Mouse (Mus musculus) adrenal gland, postnatal 4 days (tissue): Measurements from ENCODE around the gene Ano9. TPM values are rescaled to one million over a fixed set of nuclear protein-coding genes. Genes with fewer than 3 reads are reported as not detected.

ENCODE experiments used
- DNase-seq, 2 experiments: peaks; one replicate each; pipeline ENCODE4 v3.0.0; 2021 to 2022; ENCODE audit warnings: low spot score in 2 of 2, mixed read lengths in 2 of 2
- total RNA-seq, 2 experiments: library from RNA; stranded (reverse); gene quantifications; 2 replicates each; pipeline ENCODE4 v1.2.3; 2021

Gene Ano9
- total RNA-seq, 2 experiments from 2014 or later: 0.65 to 2.2 TPM

GRCm38 (mm10) chr7:141103161-141103560, 14.4 kb downstream of the Ano9 start:
- no peak for DNase-seq

GRCm38 (mm10) chr7:141099911-141100691, 17.5 kb downstream of the Ano9 start, which contains the start of gene Sigirr:
Gene Sigirr (minus strand): TSS chr7:141100572.
- no peak for DNase-seq

DNA sequence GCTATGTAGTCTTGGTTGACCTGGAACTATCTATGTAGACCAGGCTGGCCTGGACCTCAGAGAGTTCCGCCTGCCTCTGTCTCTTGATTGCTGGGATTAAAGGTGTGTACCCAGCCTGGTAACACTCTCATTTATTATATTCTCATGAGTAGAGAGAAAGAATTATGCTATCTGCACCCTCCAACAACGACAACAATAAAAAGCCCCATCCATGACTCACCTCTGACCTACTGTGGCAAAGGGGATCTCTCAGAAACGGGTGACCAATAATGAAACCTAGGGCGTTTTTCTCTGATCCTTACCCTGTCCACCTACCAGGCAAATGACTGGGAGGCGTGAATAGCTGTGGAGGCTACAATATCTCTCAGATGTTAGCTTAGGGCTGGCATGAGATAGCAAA, 20.4 kb downstream of the Ano9 start:
- DNase-seq: no peak

DNA sequence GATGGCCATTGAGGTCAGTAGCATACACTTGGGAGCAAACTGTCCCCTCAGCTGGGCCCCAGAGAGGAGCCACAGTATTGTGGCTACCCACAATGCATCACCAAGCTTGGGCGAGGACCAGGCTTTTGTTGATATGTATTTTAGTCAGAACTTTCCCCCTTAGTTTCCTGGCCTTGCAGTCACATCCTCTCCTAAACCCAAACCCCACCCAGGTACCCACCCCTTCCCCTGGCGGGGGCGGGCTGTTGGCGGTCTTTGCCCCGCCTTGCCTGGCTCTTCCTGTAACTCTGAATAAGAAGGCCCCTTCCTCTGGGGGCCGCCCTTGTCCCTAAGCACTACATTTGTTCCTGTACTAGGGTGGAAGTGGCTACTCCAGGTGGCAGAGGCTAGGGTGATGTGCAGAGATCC, 21.0 kb downstream of the Ano9 start:
- DNase-seq: peak in 1 of 2 experiments; percentile 28

DNA sequence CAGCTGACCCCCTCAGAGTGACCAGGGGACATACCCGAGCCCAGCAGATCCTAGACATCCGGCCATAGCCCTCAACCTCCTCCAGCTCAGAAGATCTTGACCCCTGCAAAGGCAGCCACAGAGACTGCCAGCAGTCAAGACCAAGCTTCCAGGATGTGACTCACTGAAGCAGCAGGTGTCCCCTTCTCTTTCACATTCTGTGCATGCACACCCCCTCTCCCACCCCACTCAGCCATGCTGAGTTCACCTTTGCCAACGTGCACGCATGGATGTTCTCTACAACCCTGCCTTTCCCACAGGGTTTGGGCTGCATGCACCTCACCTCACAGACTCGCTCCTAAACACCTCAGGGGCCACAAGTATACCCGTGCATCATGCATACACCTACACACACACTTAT, 21.6 kb downstream of the Ano9 start:
- DNase-seq: no peak

GRCm38 (mm10) chr7:141094487-141095205, 23.0 kb downstream of the Ano9 start:
- no peak for DNase-seq

DNA sequence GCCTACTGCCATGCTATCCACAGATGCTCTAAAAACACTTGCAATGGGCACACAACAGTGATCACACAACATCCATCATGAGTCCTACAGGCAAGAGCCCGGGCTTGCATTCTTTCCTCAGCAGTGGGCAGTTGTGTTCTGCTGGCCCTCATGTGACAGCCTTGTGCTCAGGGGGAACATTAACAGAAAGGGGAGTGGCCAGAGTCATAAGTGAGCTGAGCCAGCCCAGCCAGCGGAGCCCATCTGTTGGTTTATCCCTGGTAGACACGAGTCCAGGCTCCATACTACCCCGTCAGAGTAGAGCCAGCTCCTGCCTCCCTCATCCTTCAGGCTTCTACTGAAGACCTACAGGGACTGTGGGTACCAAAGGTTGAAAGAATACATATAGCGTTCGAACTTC, 23.7 kb downstream of the Ano9 start:
- no peak for DNase-seq

DNA sequence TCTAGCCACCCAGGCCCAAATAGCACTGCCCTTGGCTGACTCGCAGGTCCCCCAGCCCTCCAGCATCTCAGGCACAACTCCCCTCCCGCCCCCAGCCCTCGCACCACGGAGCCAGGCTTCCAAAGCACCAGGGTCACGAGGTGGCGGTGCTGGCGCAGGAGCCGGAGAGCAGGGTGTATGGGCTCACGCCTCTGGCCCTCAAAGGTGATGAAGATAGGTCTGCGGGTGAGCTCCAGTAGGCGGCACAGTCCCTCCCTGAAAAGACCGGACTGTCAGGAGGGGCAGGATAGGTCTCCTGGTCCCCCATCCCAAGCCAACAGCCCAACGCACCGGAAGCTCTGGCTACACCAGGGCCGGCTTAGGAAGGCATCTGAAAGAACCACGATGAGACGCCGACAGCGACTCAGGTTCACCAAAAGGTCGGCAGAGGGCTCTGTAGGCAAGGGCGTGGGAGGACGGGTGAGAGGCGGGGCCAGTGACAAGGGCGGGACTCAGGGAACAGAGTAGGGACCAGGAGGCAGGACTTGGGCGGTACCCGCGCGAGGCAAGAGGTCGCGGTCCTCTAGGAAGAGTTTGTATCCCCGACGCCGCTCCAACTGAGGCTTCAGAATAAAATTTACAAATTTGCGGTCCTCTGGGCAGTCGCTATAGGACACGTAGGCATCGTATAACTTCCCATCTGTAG, 25.4 kb downstream of the Ano9 start:
- DNase-seq: peak in 1 of 2 experiments; percentile 74

DNA sequence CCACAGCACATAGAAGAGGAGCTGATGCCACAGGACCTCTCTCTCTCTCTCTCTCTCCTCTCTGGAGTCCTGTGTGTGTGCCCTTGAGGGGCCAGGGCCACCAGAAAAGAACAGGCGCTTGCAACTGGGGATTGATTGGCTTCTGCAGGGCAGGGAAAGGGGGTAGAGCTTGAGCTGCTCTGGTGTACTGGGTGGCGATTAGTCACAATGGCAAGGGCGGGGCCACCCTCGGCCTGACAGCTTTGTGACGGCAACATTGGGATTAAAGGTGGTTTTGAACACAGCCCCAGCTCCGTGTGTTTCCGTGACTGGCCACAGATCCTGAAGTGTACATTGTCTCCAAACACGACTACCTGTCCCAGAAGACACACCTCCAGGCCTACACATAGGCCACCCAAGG, 27.4 kb downstream of the Ano9 start:
- no peak for DNase-seq

DNA sequence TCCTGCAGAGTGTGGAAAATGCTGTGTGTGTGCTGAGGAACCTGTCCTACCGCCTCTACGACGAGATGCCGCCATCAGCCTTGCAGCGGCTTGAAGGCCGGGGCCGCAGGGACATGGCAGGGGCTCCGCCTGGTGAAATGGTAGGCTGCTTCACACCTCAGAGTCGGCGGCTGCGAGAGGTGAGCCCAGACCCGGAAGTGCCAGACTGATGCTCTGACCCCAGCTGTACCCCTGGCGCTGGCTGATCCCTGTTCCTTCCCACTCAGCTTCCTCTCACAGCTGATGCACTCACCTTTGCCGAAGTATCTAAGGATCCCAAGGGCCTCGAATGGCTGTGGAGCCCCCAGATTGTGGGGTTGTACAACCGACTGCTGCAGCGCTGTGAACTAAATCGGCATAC, 29.1 kb downstream of the Ano9 start:
- DNase-seq: no peak

DNA sequence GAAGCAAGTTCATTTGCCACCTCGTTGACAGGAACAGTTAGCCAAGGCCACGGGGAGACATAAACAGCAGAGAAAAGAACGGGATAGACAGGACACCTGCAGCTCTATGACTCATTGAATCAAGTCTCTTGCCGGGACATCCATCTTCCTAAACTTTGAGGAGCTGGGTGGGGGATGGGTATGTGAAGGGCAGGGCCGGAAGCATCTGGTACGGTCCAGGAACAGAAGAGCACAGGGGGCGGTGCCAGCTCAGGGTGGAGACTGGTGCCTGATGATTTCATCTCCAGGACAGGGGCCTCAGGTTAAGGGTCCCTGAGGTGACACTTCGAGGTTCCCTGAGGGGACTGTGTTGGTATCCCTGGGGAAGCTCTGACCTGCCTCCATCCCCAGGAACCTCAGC, 29.7 kb downstream of the Ano9 start:
- DNase-seq: no peak

DNA sequence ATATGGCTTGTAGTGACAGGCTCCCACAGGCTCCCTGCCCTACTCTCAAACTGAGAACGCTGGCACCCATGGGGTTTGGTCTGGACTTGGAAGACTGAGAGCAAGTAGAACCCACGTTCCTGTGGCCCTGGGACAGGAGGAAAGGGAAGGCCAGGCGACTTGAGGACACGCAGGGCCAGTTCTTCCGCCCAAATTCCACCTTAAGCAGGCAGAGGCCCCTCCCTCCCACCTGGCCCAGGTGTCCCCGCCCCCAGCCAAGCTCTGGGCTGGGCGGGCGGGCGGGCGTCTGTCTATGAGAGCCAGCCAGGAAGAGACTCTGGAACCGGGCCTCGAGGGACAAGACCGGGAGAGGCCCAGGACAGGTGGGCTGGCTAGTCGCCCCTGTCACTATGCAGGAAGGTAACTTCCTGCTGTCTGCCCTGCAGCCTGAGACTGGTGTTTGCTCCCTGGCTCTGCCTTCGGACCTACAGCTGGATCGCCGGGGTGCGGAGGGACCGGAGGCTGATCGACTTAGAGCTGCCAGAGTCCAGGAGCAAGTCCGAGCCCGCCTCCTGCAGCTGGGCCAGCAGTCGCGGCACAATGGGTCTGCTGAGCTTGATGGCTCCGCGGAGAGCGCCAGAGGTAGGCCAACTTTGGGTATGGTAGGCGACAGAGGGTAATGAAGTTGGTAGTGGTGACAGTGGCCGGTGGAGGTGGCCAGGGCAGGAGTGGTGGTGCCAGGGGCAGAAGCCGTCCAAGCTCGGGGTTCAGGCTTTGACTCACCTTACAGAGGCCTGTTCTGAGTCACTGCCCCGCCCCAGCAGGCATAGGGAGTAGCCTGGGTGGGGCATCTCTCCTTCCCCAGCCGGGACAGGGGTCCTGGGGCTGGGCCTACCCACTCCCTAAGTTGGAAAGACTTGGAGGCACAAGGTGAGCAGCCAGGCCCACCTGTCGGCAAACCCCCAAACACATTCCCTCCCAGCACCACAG, 37.8 kb downstream of the Ano9 start:
- DNase-seq: no peak

DNA sequence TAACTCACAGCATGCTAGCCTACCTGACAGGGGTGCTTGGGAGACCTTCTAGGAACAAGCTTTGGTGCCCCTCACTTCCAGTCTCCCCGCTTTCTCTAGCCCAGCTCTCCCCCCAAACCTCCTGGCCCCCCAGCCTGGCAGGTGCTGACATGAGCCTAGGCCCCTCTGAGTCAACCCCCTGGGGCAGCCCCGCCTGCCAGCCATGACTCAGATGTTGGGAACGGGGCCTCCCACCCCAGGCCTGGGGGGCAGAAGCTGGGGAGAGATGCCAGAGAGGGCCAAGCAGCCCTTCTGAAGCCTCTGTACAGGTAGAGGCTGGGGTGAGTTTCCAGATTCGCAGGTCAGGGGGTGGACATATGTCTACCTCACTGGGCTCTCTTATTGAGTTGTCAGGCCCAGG, 38.7 kb downstream of the Ano9 start:
- DNase-seq: no peak

GRCm38 (mm10) chr7:141077841-141078240, 39.8 kb downstream of the Ano9 start, which contains the start of gene Pkp3:
Gene Pkp3 (plus strand): TSS chr7:141078218.
- DNase-seq: no peak

GRCm38 (mm10) chr7:141073782-141074181, 43.8 kb downstream of the Ano9 start:
- no peak for DNase-seq

- no peak for DNase-seq
Observed at GRCm38 (mm10) chr7:141072017-141072745, 45.4 kb downstream of the Ano9 start.

- peak in 1 of 2 experiments; percentile 45 for DNase-seq
Observed at GRCm38 (mm10) chr7:141070058-141070862, 47.3 kb downstream of the Ano9 start.

GRCm38 (mm10) chr7:141068351-141068750, 49.3 kb downstream of the Ano9 start:
- DNase-seq: no peak

GRCm38 (mm10) chr7:141064576-141064975, 53.0 kb downstream of the Ano9 start:
- DNase-seq: no peak
